Mouse (Mus musculus): ENCODE data around the gene Abi3. TPM values are rescaled to one million over a fixed set of nuclear protein-coding genes. Genes with fewer than 3 reads are reported as not detected.
A peak's percentile ranks its signal among the peaks of the same experiment; 100 is the strongest.

The Abi3 gene
- polyA plus RNA-seq, 1 experiment: 60.6 TPM

GRCm38 (mm10) chr11:95840694-95841497, 1.4 kb downstream of the Abi3 start:
- TF ChIP-seq POLR2A (IDR thresholded peaks at IDR 0.05; ENCODE audit: borderline replicate concordance, low read depth, low read length) (no peak), CTCF (IDR thresholded peaks at IDR 0.05; ENCODE audit: low read depth, low read length) (no peak)
- peak overlapping the region; percentile 58 for H3K4me3 ChIP-seq (ENCODE audit: insufficient read depth, low read length)
- peak overlapping the region; percentile 88; the same call in 1 of the 2 replicates for H3K27ac ChIP-seq (ENCODE audit: insufficient read depth, low read depth, low read length)
- H3K4me1 ChIP-seq (ENCODE audit: control insufficient read depth, insufficient read depth, low read length): peaks cover 75% of the 10 kb centered on the region

GRCm38 (mm10) chr11:95838999-95839868, 3.0 kb downstream of the Abi3 start:
- no peak for TF ChIP-seq CTCF (IDR thresholded peaks at IDR 0.05; ENCODE audit: low read depth, low read length)
- no peak for TF ChIP-seq POLR2A (IDR thresholded peaks at IDR 0.05; ENCODE audit: borderline replicate concordance, low read depth, low read length)
- Histone ChIP-seq H3K4me1 (ENCODE audit: control insufficient read depth, insufficient read depth, low read length) (peaks cover 70% of the 10 kb centered on the region), H3K4me3 (ENCODE audit: insufficient read depth, low read length) (no peak overlapping the region), H3K27ac (ENCODE audit: insufficient read depth, low read depth, low read length) (no peak overlapping the region)

GRCm38 (mm10) chr11:95838598-95838997, 3.7 kb downstream of the Abi3 start:
- Histone ChIP-seq H3K4me3 (ENCODE audit: insufficient read depth, low read length) (no peak overlapping the region), H3K4me1 (ENCODE audit: control insufficient read depth, insufficient read depth, low read length) (peaks cover 70% of the 10 kb centered on the region), H3K27ac (ENCODE audit: insufficient read depth, low read depth, low read length) (no peak overlapping the region)
- TF ChIP-seq POLR2A (IDR thresholded peaks at IDR 0.05; ENCODE audit: borderline replicate concordance, low read depth, low read length): no peak
- TF ChIP-seq CTCF (IDR thresholded peaks at IDR 0.05; ENCODE audit: low read depth, low read length): no peak

- TF ChIP-seq POLR2A (IDR thresholded peaks at IDR 0.05; ENCODE audit: borderline replicate concordance, low read depth, low read length) (no peak), CTCF (IDR thresholded peaks at IDR 0.05; ENCODE audit: low read depth, low read length) (no peak)
- H3K4me1 ChIP-seq (ENCODE audit: control insufficient read depth, insufficient read depth, low read length): peaks cover 61% of the 10 kb centered on the region
- no peak within 1 kb of the TSS for H3K27ac ChIP-seq (ENCODE audit: insufficient read depth, low read depth, low read length)
- H3K4me3 ChIP-seq (ENCODE audit: insufficient read depth, low read length): no peak within 1 kb of the TSS
Measured at GRCm38 (mm10) chr11:95837059-95837458, 5.2 kb downstream of the Abi3 start, which contains the start of gene Gngt2. TSS of gene Gngt2 (plus strand) at chr11:95837216.

- Histone ChIP-seq H3K4me1 (ENCODE audit: control insufficient read depth, insufficient read depth, low read length) (peaks cover 56% of the 10 kb centered on the region), H3K4me3 (ENCODE audit: insufficient read depth, low read length) (no peak overlapping the region), H3K27ac (ENCODE audit: insufficient read depth, low read depth, low read length) (no peak overlapping the region)
- TF ChIP-seq POLR2A (IDR thresholded peaks at IDR 0.05; ENCODE audit: borderline replicate concordance, low read depth, low read length) (no peak), CTCF (IDR thresholded peaks at IDR 0.05; ENCODE audit: low read depth, low read length) (no peak)
Measured at GRCm38 (mm10) chr11:95836433-95836832, 5.8 kb downstream of the Abi3 start.

GRCm38 (mm10) chr11:95835832-95836231, 6.4 kb downstream of the Abi3 start:
- Histone ChIP-seq H3K27ac (ENCODE audit: insufficient read depth, low read depth, low read length) (peak overlapping the region; percentile 87), H3K4me1 (ENCODE audit: control insufficient read depth, insufficient read depth, low read length) (peaks cover 54% of the 10 kb centered on the region), H3K4me3 (ENCODE audit: insufficient read depth, low read length) (no peak overlapping the region)
- TF ChIP-seq CTCF (IDR thresholded peaks at IDR 0.05; ENCODE audit: low read depth, low read length): no peak
- no peak for TF ChIP-seq POLR2A (IDR thresholded peaks at IDR 0.05; ENCODE audit: borderline replicate concordance, low read depth, low read length)

- Histone ChIP-seq H3K4me3 (ENCODE audit: insufficient read depth, low read length) (peak overlapping the region; percentile 29), H3K4me1 (ENCODE audit: control insufficient read depth, insufficient read depth, low read length) (peaks cover 48% of the 10 kb centered on the region)
Measured at GRCm38 (mm10) chr11:95834742-95835710, 7.2 kb downstream of the Abi3 start.

GRCm38 (mm10) chr11:95834143-95834667, 8.1 kb downstream of the Abi3 start:
- no peak for TF ChIP-seq POLR2A (IDR thresholded peaks at IDR 0.05; ENCODE audit: borderline replicate concordance, low read depth, low read length)
- no peak for TF ChIP-seq CTCF (IDR thresholded peaks at IDR 0.05; ENCODE audit: low read depth, low read length)
- Histone ChIP-seq H3K4me3 (ENCODE audit: insufficient read depth, low read length) (peak overlapping the region; percentile 17; the same call in 1 of the 2 replicates), H3K27ac (ENCODE audit: insufficient read depth, low read depth, low read length) (peak overlapping the region; percentile 87), H3K4me1 (ENCODE audit: control insufficient read depth, insufficient read depth, low read length) (peaks cover 47% of the 10 kb centered on the region)

More at GRCm38 (mm10) chr11:95834742-95835710, 7.2 kb downstream of the Abi3 start:
- no peak for TF ChIP-seq CTCF (IDR thresholded peaks at IDR 0.05; ENCODE audit: low read depth, low read length)
- TF ChIP-seq POLR2A (IDR thresholded peaks at IDR 0.05; ENCODE audit: borderline replicate concordance, low read depth, low read length): no peak
- H3K27ac ChIP-seq (ENCODE audit: insufficient read depth, low read depth, low read length): peak overlapping the region; percentile 87
